ENCODE assay signal across 41 mouse cellular contexts in the genomic region with DNA sequence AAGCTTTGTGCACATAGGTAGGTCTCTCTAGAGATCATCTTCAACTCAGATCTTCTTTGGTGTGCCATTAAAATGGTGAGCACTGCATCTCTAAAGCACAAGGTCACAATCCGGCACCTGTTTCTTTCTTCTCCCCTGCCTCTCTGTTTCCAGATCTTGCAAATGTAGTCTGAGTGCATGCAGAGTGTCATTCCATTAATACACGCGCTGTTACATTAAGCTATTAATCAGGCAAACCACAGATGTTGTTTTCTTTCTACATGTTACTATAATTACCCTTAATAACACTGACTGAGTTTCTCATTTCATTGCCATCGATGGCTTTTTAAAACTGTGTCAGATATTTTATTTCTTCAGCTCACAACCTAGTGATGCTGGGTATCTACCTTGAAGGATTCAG. TPM values are rescaled to one million over a fixed set of nuclear protein-coding genes. Genes with fewer than 3 reads are reported as not detected.
DNase-seq lines count a peak whose midpoint lies in the region; ATAC-seq and TF ChIP-seq lines count a peak whose summit lies in the region.
"Had no signal": no experiment of that assay in that cellular context is flagged by ENCODE, and none has a peak within 500 bp of the region (broad histone marks: within the 10 kb centered on the region; RNA-seq: fewer than 3 reads in every experiment).

No protein-coding gene starts in this region.

- no peaks in the 10 kb centered on the region for H3K36me3 ChIP-seq in forebrain, embryonic 12.5 days (replicated peaks)
- no peaks in the 10 kb centered on the region for H3K36me3 ChIP-seq in forebrain, embryonic 11.5 days (ENCODE audit: control insufficient read depth, insufficient read depth, low read length)
- no peaks in the 10 kb centered on the region for H3K36me3 ChIP-seq in forebrain, embryonic 16.5 days (ENCODE audit: control insufficient read depth, insufficient read depth)
- H3K36me3 ChIP-seq: heart, embryonic 10.5 days; heart, embryonic 15.5 days; kidney, embryonic 15.5 days; liver, embryonic 15.5 days had no signal

- intact Hi-C loops in heart, postnatal 14 days (cut with DNase I): no loop called here

- peak overlapping the region; percentile 19; the same call in 1 of the 2 replicates for H3K27ac ChIP-seq in forebrain, embryonic 12.5 days
- no peak overlapping the region for H3K27ac ChIP-seq in forebrain, embryonic 11.5 days (ENCODE audit: low read depth, low read length)
- H3K27ac ChIP-seq in layer of hippocampus, adult 2 months: peak overlapping the region; percentile 70
- H3K27ac ChIP-seq in forebrain, embryonic 16.5 days (ENCODE audit: low read length): peak overlapping the region; percentile 58
- H3K27ac ChIP-seq: heart, embryonic 10.5 days; heart, embryonic 15.5 days; kidney, embryonic 15.5 days; liver, embryonic 15.5 days; stomach, postnatal 0 days had no signal

- H3K4me1 ChIP-seq in forebrain, embryonic 12.5 days: no peaks in the 10 kb centered on the region; the same call in 1 of the 2 replicates
- no peaks in the 10 kb centered on the region for H3K4me1 ChIP-seq in forebrain, embryonic 11.5 days (replicated peaks; ENCODE audit: control insufficient read depth, insufficient read depth, low read length)
- H3K4me1 ChIP-seq in forebrain, embryonic 16.5 days (replicated peaks; ENCODE audit: control insufficient read depth, insufficient read depth, low read length): peaks cover 3% of the 10 kb centered on the region; the same call in 1 of the 2 replicates
- H3K4me1 ChIP-seq: heart, embryonic 10.5 days; heart, embryonic 15.5 days; kidney, embryonic 15.5 days; liver, embryonic 15.5 days had no signal

- H3K9ac ChIP-seq in forebrain, embryonic 12.5 days: no peak overlapping the region
- H3K9ac ChIP-seq in forebrain, embryonic 11.5 days (ENCODE audit: low read length): no peak overlapping the region
- H3K9ac ChIP-seq in forebrain, embryonic 16.5 days (replicated peaks; ENCODE audit: low read depth, low read length): no peak overlapping the region
- H3K9ac ChIP-seq: heart, embryonic 15.5 days; kidney, embryonic 15.5 days; liver, embryonic 15.5 days; lung, embryonic 14.5 days had no signal

- ATAC-seq in forebrain, embryonic 12.5 days (ENCODE audit: low FRiP score): no peak
- no peak for ATAC-seq in forebrain, embryonic 11.5 days (replicated peaks; ENCODE audit: low FRiP score)
- peak; percentile 77 for ATAC-seq in forebrain, embryonic 16.5 days
- ATAC-seq: activated CD4-positive, CD25-positive, alpha-beta regulatory T cell, adult 4 months; inflammation-experienced regulatory T-cells, adult 6 months had no signal

- WGBS in forebrain, embryonic 12.5 days: 72% methylated on average over 4 of the region's 4 CpGs
- WGBS in forebrain, embryonic 11.5 days: 76% methylated on average over 4 of the region's 4 CpGs
- WGBS in forebrain, embryonic 16.5 days: 45% methylated on average over 4 of the region's 4 CpGs

- no peak for DNase-seq in forebrain, embryonic 11.5 days (ENCODE audit: low spot score)
- DNase-seq in layer of hippocampus, adult 2 months (ENCODE audit: low spot score in 2 of 2): no peak
- DNase-seq in layer of hippocampus, postnatal 14 days (ENCODE audit: low spot score in 2 of 2): no peak
- peak; percentile 17 for DNase-seq in brain, adult 2 months (ENCODE audit: low read depth, low spot score)
- no peak for DNase-seq in heart, postnatal 14 days
- DNase-seq in c-Kit-positive CD71-positive TER-119-positive erythroid progenitor cells, embryonic 14.5 days (ENCODE audit: low spot score): no peak
- DNase-seq: adrenal gland, adult 2 months; adrenal gland, postnatal 36 days; cerebellum, adult 11 months; gastrocnemius, postnatal 25 days; heart, adult 11 months; heart, postnatal 36 days; kidney, adult 11 months; kidney, postnatal 25 days; liver; lung, embryonic 14.5 days; lung, postnatal 14 days; right cerebral cortex, postnatal 4 days; thymus, adult 18-20 months; thymus, postnatal 25 days had no signal

- no peak for TF ChIP-seq CTCF in layer of hippocampus, adult 2 months (conservative IDR thresholded peaks at IDR 0.05)

- no peaks in the 10 kb centered on the region for H3K27me3 ChIP-seq in forebrain, embryonic 12.5 days
- H3K27me3 ChIP-seq in forebrain, embryonic 11.5 days (ENCODE audit: control insufficient read depth, insufficient read depth, low read length): no peaks in the 10 kb centered on the region
- H3K27me3 ChIP-seq in forebrain, embryonic 16.5 days (replicated peaks; ENCODE audit: control insufficient read depth, insufficient read depth, low read length): no peaks in the 10 kb centered on the region
- H3K27me3 ChIP-seq: CH12.LX; heart, embryonic 15.5 days; kidney, embryonic 15.5 days; liver, embryonic 15.5 days had no signal

- no peak overlapping the region for H3K4me2 ChIP-seq in forebrain, embryonic 12.5 days
- H3K4me2 ChIP-seq in forebrain, embryonic 11.5 days (ENCODE audit: low read depth, low read length, severe bottlenecking): no peak overlapping the region
- no peak overlapping the region for H3K4me2 ChIP-seq in forebrain, embryonic 16.5 days (ENCODE audit: low read length)
- H3K4me2 ChIP-seq: heart, embryonic 15.5 days; kidney, embryonic 15.5 days; liver, embryonic 15.5 days; lung, embryonic 14.5 days had no signal

- no peaks in the 10 kb centered on the region for H3K9me3 ChIP-seq in forebrain, embryonic 12.5 days
- H3K9me3 ChIP-seq in forebrain, embryonic 11.5 days (ENCODE audit: control insufficient read depth, low read length): no peaks in the 10 kb centered on the region
- H3K9me3 ChIP-seq in forebrain, embryonic 16.5 days (ENCODE audit: control insufficient read depth, low read length): no peaks in the 10 kb centered on the region
- H3K9me3 ChIP-seq: heart, embryonic 10.5 days; heart, embryonic 15.5 days; kidney, embryonic 15.5 days; liver, embryonic 15.5 days had no signal

- no peak overlapping the region for H3K4me3 ChIP-seq in forebrain, embryonic 12.5 days (replicated peaks)
- H3K4me3 ChIP-seq in forebrain, embryonic 11.5 days (ENCODE audit: low read depth, low read length): no peak overlapping the region
- H3K4me3 ChIP-seq in layer of hippocampus, adult 2 months: no peak overlapping the region; the same call in 1 of the 2 replicates
- no peak overlapping the region for H3K4me3 ChIP-seq in forebrain, embryonic 16.5 days (replicated peaks; ENCODE audit: low read length)
- H3K4me3 ChIP-seq: heart, embryonic 10.5 days; heart, embryonic 15.5 days; kidney, embryonic 15.5 days; liver, embryonic 15.5 days had no signal

RNA-seq across cellular contexts. Expression of gene Gm9972, which starts 22.6 kb away (rescaled TPM):
- polyA plus RNA-seq in forebrain, embryonic 12.5 days (2016; fragmentation: Nextera tagmentation; extraction: Ambion mirVana): not detected in 2 replicates
- not detected in 2 replicates for polyA plus RNA-seq in forebrain, embryonic 11.5 days (2014; fragmentation: Nextera tagmentation; extraction: Ambion mirVana)
- total RNA-seq in layer of hippocampus, adult 2 months (2021): not detected
- total RNA-seq in layer of hippocampus, postnatal 14 days (2021): not detected
- not detected in 2 replicates for polyA plus RNA-seq in forebrain, embryonic 16.5 days (2015; fragmentation: Nextera tagmentation; extraction: Ambion mirVana)
- not detected for total RNA-seq in heart, postnatal 14 days (2021)
- total RNA-seq: adrenal gland, adult 2 months; adrenal gland, postnatal 36 days; CH12.LX; ES-E14; gastrocnemius, adult 18-20 months; gastrocnemius, postnatal 25 days; heart, postnatal 36 days; layer of hippocampus, adult 18-20 months; left cerebral cortex, postnatal 14 days had no signal
- polyA plus RNA-seq: adrenal gland, adult 2 months; C2C12; cortical plate, adult 2 months; embryonic facial prominence, embryonic 14.5 days; frontal cortex, adult 2 months; heart, embryonic 10.5 days; heart, embryonic 15.5 days; inflammation-experienced regulatory T-cells, adult 6 months; kidney, embryonic 15.5 days; limb, embryonic 11.5 days; liver, embryonic 15.5 days; lung, embryonic 14.5 days; neural tube, embryonic 11.5 days; spleen, adult 2 months had no signal
